Mouse (Mus musculus): ENCODE data around the gene Zmat1. TPM values are rescaled to one million over a fixed set of nuclear protein-coding genes. Genes with fewer than 3 reads are reported as not detected.
"Not testable (repeated sequence)": the region's sequence is repeated elsewhere in the genome, so short reads cannot be mapped to it uniquely, and the experiment has no call there.

The Zmat1 gene
- polyA plus RNA-seq (2015; fragmentation: Nextera tagmentation; extraction: Ambion mirVana) = 5.8 and 5.9 TPM in 2 replicates

- H3K4me2 ChIP-seq (replicated peaks; ENCODE audit: low read depth, low read length) = peak within 1 kb of the TSS; percentile 49
Measured at GRCm38 (mm10) chrX:135008720-135009470, at the start of gene Zmat1. Zmat1 (minus strand) TSS chrX:135009209.

GRCm38 (mm10) chrX:135053939-135054338 lies 44.9 kb upstream of the Zmat1 start:
- ATAC-seq (ENCODE audit: low FRiP score, low TSS enrichment); H3K27ac ChIP-seq (ENCODE audit: low read length); H3K4me1 ChIP-seq (ENCODE audit: insufficient read depth, low read length); H3K9me3 ChIP-seq (ENCODE audit: low read length); H3K36me3 ChIP-seq (ENCODE audit: insufficient read depth, low read length); H3K4me2 ChIP-seq (replicated peaks; ENCODE audit: low read depth, low read length); H3K4me3 ChIP-seq (ENCODE audit: low read length); H3K9ac ChIP-seq (replicated peaks; ENCODE audit: low read length): not testable (repeated sequence)
- peaks cover 11% of the 10 kb centered on the region for H3K27me3 ChIP-seq (ENCODE audit: insufficient read depth, low read length)
- WGBS = 67% methylated on average over 1 of the region's 1 CpGs

More at GRCm38 (mm10) chrX:135008720-135009470, at the start of gene Zmat1:
- Histone ChIP-seq H3K4me3 (ENCODE audit: low read length) (peak within 1 kb of the TSS; percentile 63), H3K9ac (replicated peaks; ENCODE audit: low read length) (peak within 1 kb of the TSS; percentile 82), H3K27ac (ENCODE audit: low read length) (peak within 1 kb of the TSS; percentile 94), H3K27me3 (ENCODE audit: insufficient read depth, low read length) (peaks cover 15% of the 10 kb centered on the region; the same call in 1 of the 2 replicates), H3K9me3 (ENCODE audit: low read length) (no peaks in the 10 kb centered on the region), H3K4me1 (ENCODE audit: insufficient read depth, low read length) (no peaks in the 10 kb centered on the region), H3K36me3 (ENCODE audit: insufficient read depth, low read length) (no peaks in the 10 kb centered on the region)
- ATAC-seq (ENCODE audit: low FRiP score, low TSS enrichment) = peak; percentile 99
- WGBS = 13% methylated on average over 47 of the region's 65 CpGs

- peak overlapping the region; percentile 34 for H3K4me3 ChIP-seq (ENCODE audit: low read length)
- 24% methylated on average over 24 of the region's 24 CpGs for WGBS
- H3K9ac ChIP-seq (replicated peaks; ENCODE audit: low read length) = no peak overlapping the region
- no peaks in the 10 kb centered on the region for H3K4me1 ChIP-seq (ENCODE audit: insufficient read depth, low read length)
- peaks cover 28% of the 10 kb centered on the region for H3K27me3 ChIP-seq (ENCODE audit: insufficient read depth, low read length)
- H3K4me2 ChIP-seq (replicated peaks; ENCODE audit: low read depth, low read length) = peak overlapping the region; percentile 55
- ATAC-seq (ENCODE audit: low FRiP score, low TSS enrichment) = no peak; the same call in 1 of the 2 replicates
- H3K9me3 ChIP-seq (ENCODE audit: low read length) = no peaks in the 10 kb centered on the region
- no peak overlapping the region for H3K27ac ChIP-seq (ENCODE audit: low read length)
- H3K36me3 ChIP-seq (ENCODE audit: insufficient read depth, low read length) = no peaks in the 10 kb centered on the region
Measured at GRCm38 (mm10) chrX:135035962-135036375, 27.0 kb upstream of the Zmat1 start.

- H3K9me3 ChIP-seq (ENCODE audit: low read length) = no peaks in the 10 kb centered on the region
- H3K4me3 ChIP-seq (ENCODE audit: low read length) = no peak overlapping the region
- H3K36me3 ChIP-seq (ENCODE audit: insufficient read depth, low read length) = no peaks in the 10 kb centered on the region
- no peak overlapping the region for H3K9ac ChIP-seq (replicated peaks; ENCODE audit: low read length)
- no peak overlapping the region for H3K4me2 ChIP-seq (replicated peaks; ENCODE audit: low read depth, low read length)
- H3K27ac ChIP-seq (ENCODE audit: low read length) = no peak overlapping the region
- 82% methylated on average over 9 of the region's 9 CpGs for WGBS
- no peak for ATAC-seq (ENCODE audit: low FRiP score, low TSS enrichment)
- H3K4me1 ChIP-seq (ENCODE audit: insufficient read depth, low read length) = no peaks in the 10 kb centered on the region
- peaks cover 20% of the 10 kb centered on the region for H3K27me3 ChIP-seq (ENCODE audit: insufficient read depth, low read length)
Measured at GRCm38 (mm10) chrX:135025135-135025534, 16.1 kb upstream of the Zmat1 start.

GRCm38 (mm10) chrX:135011381-135011780 lies 2.4 kb upstream of the Zmat1 start:
- Histone ChIP-seq H3K4me3 (ENCODE audit: low read length) (no peak overlapping the region), H3K4me1 (ENCODE audit: insufficient read depth, low read length) (no peaks in the 10 kb centered on the region), H3K36me3 (ENCODE audit: insufficient read depth, low read length) (no peaks in the 10 kb centered on the region), H3K4me2 (replicated peaks; ENCODE audit: low read depth, low read length) (no peak overlapping the region), H3K9me3 (ENCODE audit: low read length) (no peaks in the 10 kb centered on the region), H3K27ac (ENCODE audit: low read length) (no peak overlapping the region), H3K27me3 (ENCODE audit: insufficient read depth, low read length) (peaks cover 17% of the 10 kb centered on the region; the same call in 1 of the 2 replicates), H3K9ac (replicated peaks; ENCODE audit: low read length) (no peak overlapping the region)
- no peak for ATAC-seq (ENCODE audit: low FRiP score, low TSS enrichment)
- WGBS = 46% methylated on average over 3 of the region's 3 CpGs

- H3K27me3 ChIP-seq (ENCODE audit: insufficient read depth, low read length) = peaks cover 15% of the 10 kb centered on the region; the same call in 1 of the 2 replicates
Measured at GRCm38 (mm10) chrX:135009471-135009815, 434 bp upstream of the Zmat1 start.

GRCm38 (mm10) chrX:135008021-135008420 lies 988 bp downstream of the Zmat1 start:
- Histone ChIP-seq H3K9me3 (ENCODE audit: low read length) (no peaks in the 10 kb centered on the region), H3K27me3 (ENCODE audit: insufficient read depth, low read length) (peaks cover 15% of the 10 kb centered on the region; the same call in 1 of the 2 replicates), H3K36me3 (ENCODE audit: insufficient read depth, low read length) (no peaks in the 10 kb centered on the region), H3K9ac (replicated peaks; ENCODE audit: low read length) (0 out of 2 replicates have a peak overlapping the region, but pooled peaks have one; percentile 22), H3K4me2 (replicated peaks; ENCODE audit: low read depth, low read length) (peak overlapping the region; percentile 49), H3K27ac (ENCODE audit: low read length) (no peak overlapping the region), H3K4me3 (ENCODE audit: low read length) (peak overlapping the region; percentile 63), H3K4me1 (ENCODE audit: insufficient read depth, low read length) (no peaks in the 10 kb centered on the region)
- no peak for ATAC-seq (ENCODE audit: low FRiP score, low TSS enrichment)
- 47% methylated on average over 5 of the region's 5 CpGs for WGBS

More at GRCm38 (mm10) chrX:135009471-135009815, 434 bp upstream of the Zmat1 start:
- no peak for ATAC-seq (ENCODE audit: low FRiP score, low TSS enrichment)
- WGBS = 31% methylated on average over 6 of the region's 6 CpGs
- Histone ChIP-seq H3K4me3 (ENCODE audit: low read length) (peak overlapping the region; percentile 63), H3K9ac (replicated peaks; ENCODE audit: low read length) (0 out of 2 replicates have a peak overlapping the region, but pooled peaks have one; percentile 24), H3K9me3 (ENCODE audit: low read length) (no peaks in the 10 kb centered on the region), H3K36me3 (ENCODE audit: insufficient read depth, low read length) (no peaks in the 10 kb centered on the region), H3K27ac (ENCODE audit: low read length) (0 out of 2 replicates have a peak overlapping the region, but pooled peaks have one; percentile 28), H3K4me2 (replicated peaks; ENCODE audit: low read depth, low read length) (peak overlapping the region; percentile 48), H3K4me1 (ENCODE audit: insufficient read depth, low read length) (no peaks in the 10 kb centered on the region)

- Histone ChIP-seq H3K9me3 (ENCODE audit: low read length) (peaks cover 13% of the 10 kb centered on the region; the same call in 1 of the 2 replicates), H3K4me3 (ENCODE audit: low read length) (peak within 1 kb of the TSS; percentile 30), H3K27ac (ENCODE audit: low read length) (no peak within 1 kb of the TSS), H3K4me1 (ENCODE audit: insufficient read depth, low read length) (no peaks in the 10 kb centered on the region), H3K4me2 (replicated peaks; ENCODE audit: low read depth, low read length) (peak within 1 kb of the TSS; percentile 50), H3K36me3 (ENCODE audit: insufficient read depth, low read length) (no peaks in the 10 kb centered on the region), H3K9ac (replicated peaks; ENCODE audit: low read length) (no peak within 1 kb of the TSS), H3K27me3 (ENCODE audit: insufficient read depth, low read length) (peaks cover 11% of the 10 kb centered on the region; the same call in 1 of the 2 replicates)
- no peak for ATAC-seq (ENCODE audit: low FRiP score, low TSS enrichment)
- WGBS = 86% methylated on average over 19 of the region's 19 CpGs
Measured at GRCm38 (mm10) chrX:134964546-134964945, 44.5 kb downstream of the Zmat1 start, which contains the start of gene Nxf2. Nxf2 (minus strand) TSS chrX:134964754.

GRCm38 (mm10) chrX:134963305-134964094 lies 45.5 kb downstream of the Zmat1 start:
- Histone ChIP-seq H3K9ac (replicated peaks; ENCODE audit: low read length) (no peak overlapping the region), H3K9me3 (ENCODE audit: low read length) (peaks cover 13% of the 10 kb centered on the region; the same call in 1 of the 2 replicates), H3K27me3 (ENCODE audit: insufficient read depth, low read length) (peaks cover 15% of the 10 kb centered on the region), H3K27ac (ENCODE audit: low read length) (no peak overlapping the region), H3K36me3 (ENCODE audit: insufficient read depth, low read length) (no peaks in the 10 kb centered on the region), H3K4me3 (ENCODE audit: low read length) (peak overlapping the region; percentile 30), H3K4me1 (ENCODE audit: insufficient read depth, low read length) (no peaks in the 10 kb centered on the region), H3K4me2 (replicated peaks; ENCODE audit: low read depth, low read length) (peak overlapping the region; percentile 50)
- WGBS = 55% methylated on average over 36 of the region's 53 CpGs
- ATAC-seq (ENCODE audit: low FRiP score, low TSS enrichment) = peak; percentile 97

Measured in kidney, embryonic 16.5 days (tissue).